Mouse (Mus musculus) urinary bladder, postnatal 4 days (tissue): Measurements from ENCODE around the gene Gm136.

ENCODE experiments used
- DNase-seq, 2 experiments: peaks; one replicate each; pipeline ENCODE4 v3.0.0; 2021 to 2022; ENCODE audit warnings: low spot score in 2 of 2

Gm136 gene

DNA sequence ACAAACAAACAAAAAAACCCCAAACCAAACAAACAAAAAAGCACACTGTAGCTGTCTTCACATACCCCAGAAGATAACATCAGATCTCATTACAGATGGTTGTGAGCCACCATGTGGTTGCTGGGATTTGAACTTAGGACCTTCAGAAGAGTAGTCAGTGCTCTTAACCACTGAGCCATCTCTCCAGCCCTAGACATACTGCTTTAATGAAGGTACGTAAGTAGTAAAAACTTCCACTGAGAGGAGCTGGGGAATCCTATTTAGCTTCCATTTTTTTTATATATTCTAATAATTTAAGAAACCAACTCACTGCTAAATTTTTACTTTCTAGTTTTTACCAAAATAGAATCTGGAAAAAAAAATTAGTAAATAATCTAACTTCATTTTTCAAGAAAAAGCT, 41.0 kb downstream of the Gm136 start:
- no peak for DNase-seq

DNA sequence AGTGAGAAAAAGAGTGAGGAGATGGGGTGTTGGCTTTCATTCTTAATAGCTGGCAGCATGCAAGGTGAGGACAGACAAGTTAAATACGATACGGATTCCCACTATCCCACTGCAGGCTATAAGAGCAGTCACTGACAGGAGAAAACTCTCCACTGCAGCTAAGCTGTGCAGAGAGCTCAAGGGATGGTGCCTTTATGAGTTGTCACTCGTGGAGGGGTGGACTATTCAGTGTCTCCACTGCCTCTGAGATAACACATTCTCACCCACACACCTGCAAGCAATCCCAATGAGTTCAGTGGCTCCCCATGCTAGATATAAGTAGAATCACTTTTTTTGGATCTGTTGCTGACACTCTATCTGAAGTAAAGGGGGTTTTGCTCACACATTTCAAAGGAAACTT, 47.9 kb downstream of the Gm136 start:
- no peak for DNase-seq

DNA sequence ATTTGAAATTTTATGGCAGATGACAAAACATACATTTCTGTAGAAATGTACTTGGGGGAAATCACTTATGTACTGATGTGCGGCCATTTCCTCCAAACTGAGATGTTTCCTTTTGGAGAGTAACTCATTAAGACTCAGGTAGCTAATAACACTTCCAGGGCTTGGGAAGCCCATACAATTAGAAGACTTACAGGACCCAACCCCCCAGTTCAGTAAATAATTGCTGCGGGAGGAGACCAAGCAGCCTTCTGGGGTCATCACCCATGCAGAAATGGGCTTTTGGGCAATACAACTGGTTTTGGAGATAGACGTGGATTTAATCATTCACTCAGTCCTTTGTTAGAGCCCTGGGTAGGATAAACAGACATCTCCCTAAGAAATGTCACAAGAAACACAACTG, 48.8 kb downstream of the Gm136 start:
- DNase-seq: no peak

DNA sequence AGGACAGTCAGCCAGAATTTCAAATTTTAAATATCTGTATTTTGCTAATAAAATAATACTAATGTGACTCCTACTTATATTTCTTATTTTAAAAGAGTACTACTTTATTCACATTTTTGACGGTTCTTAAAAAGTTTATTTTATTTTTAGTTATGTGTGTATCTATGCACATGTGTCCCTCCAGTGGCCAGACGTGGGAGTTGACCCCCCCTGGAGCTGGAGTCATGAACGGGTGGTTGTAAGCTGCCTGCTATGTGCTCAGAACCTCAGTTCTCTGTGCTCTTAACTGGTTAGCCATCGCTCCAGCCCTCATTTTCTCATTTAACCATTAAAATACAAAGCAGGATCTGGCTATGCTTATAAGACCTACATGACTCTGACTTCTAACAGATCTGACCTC, 53.0 kb downstream of the Gm136 start:
- DNase-seq: no peak

DNA sequence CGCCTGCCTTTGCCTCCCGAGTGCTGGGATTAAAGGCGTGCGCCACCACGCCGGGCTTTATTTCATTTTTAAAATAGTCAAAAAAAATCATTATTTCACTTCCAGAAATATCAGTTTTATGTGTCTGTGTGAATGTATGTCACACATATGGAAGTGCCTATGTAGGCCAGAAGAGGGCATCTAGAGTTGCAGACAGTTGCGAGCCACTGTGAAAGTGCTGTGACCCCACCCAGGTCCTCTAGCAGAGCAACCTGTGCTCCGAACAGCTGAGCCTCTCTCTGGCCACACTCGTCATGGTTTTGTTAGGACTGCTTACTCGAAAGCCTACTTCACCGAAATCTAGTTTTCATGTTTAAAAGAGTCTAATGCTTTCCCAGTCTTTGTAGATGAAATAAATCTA, 53.8 kb downstream of the Gm136 start:
- DNase-seq: no peak

DNA sequence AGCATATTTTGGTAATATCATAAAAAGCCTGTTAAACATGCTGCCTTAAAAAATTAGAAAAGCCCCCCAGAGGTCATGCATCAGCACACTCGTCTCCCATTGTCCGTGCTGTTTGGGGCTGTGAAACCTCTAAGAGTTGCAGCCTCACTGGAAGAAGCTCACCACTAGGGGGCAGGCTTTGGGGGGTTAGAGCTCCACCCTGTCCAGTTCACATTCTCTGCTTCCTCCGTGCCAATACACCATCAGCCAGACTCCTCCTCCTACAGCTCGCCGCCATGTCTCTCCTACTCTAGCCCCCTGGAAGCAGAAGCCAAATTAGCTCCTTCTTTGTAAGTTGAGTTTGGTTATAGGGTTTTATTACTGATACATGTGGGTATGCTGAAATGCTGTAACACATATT, 54.5 kb downstream of the Gm136 start:
- DNase-seq: no peak
